Mouse (Mus musculus) hindbrain, embryonic 14.5 days (tissue): ENCODE measurements around the gene Slc27a2. TPM values are rescaled to one million over a fixed set of nuclear protein-coding genes. Genes with fewer than 3 reads are reported as not detected.

Experiments used
- ATAC-seq: fragments of 200-750 bp; cut with Nextera tagmentation; 2 replicates; pipeline ENCODE4 v1.8.0; 2017; ENCODE audit warnings: moderate number of reproducible peaks, mild to moderate bottlenecking, moderate TSS enrichment, moderate library complexity; ENCODE audit not compliant: low FRiP score
- DNase-seq: peaks from one replicate; pipeline ENCODE4 v3.0.0-alpha.2; 2015; ENCODE audit warnings: low spot score
- H3K27ac ChIP-seq: fragments of 300-500 bp; sonication (generic); 2 replicates; pipeline ENCODE4 v1.5.1; 2014; ENCODE audit warnings: mild to moderate bottlenecking, moderate library complexity
- H3K27me3 ChIP-seq: fragments of 300-500 bp; sonication (generic); 2 replicates; pipeline ENCODE4 v1.6.1; 2014; ENCODE audit warnings: mild to moderate bottlenecking, low read length, mixed read lengths; ENCODE audit not compliant: control insufficient read depth, insufficient read depth
- H3K36me3 ChIP-seq: fragments of 300-500 bp; sonication (generic); replicated peaks from 2 replicates; pipeline ENCODE4 v1.6.1; 2014; ENCODE audit not compliant: control insufficient read depth, insufficient read depth
- H3K4me1 ChIP-seq: fragments of 300-500 bp; sonication (generic); replicated peaks from 2 replicates; pipeline ENCODE4 v1.6.1; 2014; ENCODE audit warnings: antibody characterized with exemption, low read length, mixed read lengths; ENCODE audit not compliant: control insufficient read depth, insufficient read depth
- H3K4me2 ChIP-seq: fragments of 300-500 bp; sonication (generic); replicated peaks from 2 replicates; pipeline ENCODE4 v1.6.1; 2014; ENCODE audit warnings: mild to moderate bottlenecking, moderate library complexity
- H3K4me3 ChIP-seq: fragments of 300-500 bp; sonication (generic); replicated peaks from 2 replicates; pipeline ENCODE4 v1.5.1; 2014; ENCODE audit warnings: mild to moderate bottlenecking, low read length
- H3K9ac ChIP-seq: fragments of 300-500 bp; sonication (generic); 2 replicates; pipeline ENCODE4 v1.6.1; 2014
- H3K9me3 ChIP-seq: fragments of 300-500 bp; sonication (generic); 2 replicates; pipeline ENCODE4 v1.6.1; 2016; ENCODE audit warnings: low read length; ENCODE audit not compliant: control insufficient read depth
- WGBS: fragments of 180-500 bp; shearing (Covaris S2); extraction: QIAGEN DNeasy Blood & Tissue Kit; methylation state at CpG from one replicate; pipeline ENCODE4 v1.1.7; 2014; 5-methylcytosine and 5-hydroxymethylcytosine counted together
- polyA plus RNA-seq: library from polyadenylated mRNA; unstranded; fragments of >200 nt; fragmentation: Nextera tagmentation; extraction: Ambion mirVana; gene quantifications from 2 replicates; pipeline ENCODE4 v1.2.1, GENCODE M21; 2014

Gene Slc27a2
- polyA plus RNA-seq, 1 experiment from 2014 or later = 9.7 TPM

- 84% methylated on average over 12 of the region's 12 CpGs for WGBS
- Histone ChIP-seq H3K9me3 (no peaks in the 10 kb centered on the region), H3K36me3 (peaks cover 31% of the 10 kb centered on the region), H3K4me2 (no peak overlapping the region), H3K4me3 (no peak overlapping the region), H3K4me1 (no peaks in the 10 kb centered on the region), H3K27me3 (no peaks in the 10 kb centered on the region), H3K27ac (no peak overlapping the region), H3K9ac (no peak overlapping the region)
- no peak for ATAC-seq
- no peak for DNase-seq
Observed at GRCm38 (mm10) chr2:126635939-126636823, 84.0 kb downstream of the Slc27a2 start.

Other genes with a start within 250 kb of the Slc27a2 start
- 0.08 TPM in 1 of 2 replicates, not detected in the other for gene Atp8b4, start 51.7 kb upstream of the Slc27a2 start, polyA plus RNA-seq
- 1.1 and 2.5 TPM in 2 replicates for gene Hdc, start 66.9 kb downstream of the Slc27a2 start, polyA plus RNA-seq
- 41.7 and 43.8 TPM in 2 replicates for gene Gabpb1, start 123.9 kb downstream of the Slc27a2 start, polyA plus RNA-seq
- gene Usp8, start 154.9 kb downstream of the Slc27a2 start, polyA plus RNA-seq = 30.0 and 35.2 TPM in 2 replicates
- gene Usp50, start 231.1 kb downstream of the Slc27a2 start, polyA plus RNA-seq = 2.3 and 3.8 TPM in 2 replicates